Mouse (Mus musculus): ENCODE results near the gene Ism1. TPM values are rescaled to one million over a fixed set of nuclear protein-coding genes. Genes with fewer than 3 reads are reported as not detected.

The Ism1 gene
- polyA plus RNA-seq (2016; fragmentation: Nextera tagmentation; extraction: Ambion mirVana), result 0.14 TPM in 2 replicates

GRCm38 (mm10) chr2:139677809-139678274 lies at the start of gene Ism1:
TSS of gene Ism1 (plus strand) at chr2:139678178.
- Histone ChIP-seq H3K9ac (0 out of 2 replicates have a peak within 1 kb of the TSS, but pooled peaks have one; percentile 9), H3K9me3 (replicated peaks) (no peaks in the 10 kb centered on the region), H3K4me3 (peak within 1 kb of the TSS; percentile 58), H3K4me2 (peak within 1 kb of the TSS; percentile 74), H3K27me3 (replicated peaks) (peaks cover 61% of the 10 kb centered on the region), H3K27ac (no peak within 1 kb of the TSS), H3K4me1 (no peaks in the 10 kb centered on the region), H3K36me3 (no peaks in the 10 kb centered on the region)
- under 1% methylated on average over 36 of the region's 39 CpGs for WGBS (ENCODE audit: insufficient replicate concordance)
- peak; percentile 32; the same call in 1 of the 2 replicates for ATAC-seq

GRCm38 (mm10) chr2:139628731-139629130 lies 49.2 kb upstream of the Ism1 start:
- Histone ChIP-seq H3K4me1 (no peaks in the 10 kb centered on the region), H3K9me3 (replicated peaks) (no peaks in the 10 kb centered on the region), H3K27ac (no peak overlapping the region), H3K4me3 (no peak overlapping the region), H3K27me3 (replicated peaks) (no peaks in the 10 kb centered on the region), H3K36me3 (no peaks in the 10 kb centered on the region), H3K4me2 (no peak overlapping the region), H3K9ac (no peak overlapping the region)
- WGBS (ENCODE audit: insufficient replicate concordance), result 63% methylated on average over 4 of the region's 4 CpGs
- ATAC-seq, result no peak

- no peak overlapping the region for H3K9ac ChIP-seq
- no peak overlapping the region for H3K4me2 ChIP-seq
- no peaks in the 10 kb centered on the region for H3K36me3 ChIP-seq
- H3K27ac ChIP-seq, result no peak overlapping the region
- no peak for ATAC-seq
- H3K27me3 ChIP-seq (replicated peaks), result no peaks in the 10 kb centered on the region
- no peak overlapping the region for H3K4me3 ChIP-seq
- H3K4me1 ChIP-seq, result no peaks in the 10 kb centered on the region
- H3K9me3 ChIP-seq (replicated peaks), result no peaks in the 10 kb centered on the region
- 88% methylated on average over 3 of the region's 3 CpGs for WGBS (ENCODE audit: insufficient replicate concordance)
These were observed 48.3 kb upstream of the Ism1 start for GRCm38 (mm10) chr2:139629653-139630052.

GRCm38 (mm10) chr2:139634506-139634905 lies 43.5 kb upstream of the Ism1 start:
- Histone ChIP-seq H3K9ac (no peak overlapping the region), H3K4me1 (no peaks in the 10 kb centered on the region), H3K27ac (no peak overlapping the region), H3K27me3 (replicated peaks) (no peaks in the 10 kb centered on the region), H3K9me3 (replicated peaks) (no peaks in the 10 kb centered on the region), H3K4me3 (no peak overlapping the region), H3K36me3 (no peaks in the 10 kb centered on the region), H3K4me2 (no peak overlapping the region)
- 72% methylated on average over 4 of the region's 4 CpGs for WGBS (ENCODE audit: insufficient replicate concordance)
- ATAC-seq, result no peak

GRCm38 (mm10) chr2:139637861-139638260 lies 40.1 kb upstream of the Ism1 start:
- H3K27ac ChIP-seq, result no peak overlapping the region
- H3K9me3 ChIP-seq (replicated peaks), result no peaks in the 10 kb centered on the region
- WGBS (ENCODE audit: insufficient replicate concordance), result 51% methylated on average over 2 of the region's 2 CpGs
- no peaks in the 10 kb centered on the region for H3K4me1 ChIP-seq
- no peaks in the 10 kb centered on the region for H3K27me3 ChIP-seq (replicated peaks)
- no peaks in the 10 kb centered on the region for H3K36me3 ChIP-seq
- no peak overlapping the region for H3K9ac ChIP-seq
- H3K4me2 ChIP-seq, result no peak overlapping the region
- H3K4me3 ChIP-seq, result no peak overlapping the region
- ATAC-seq, result no peak

- 39% methylated on average over 7 of the region's 7 CpGs for WGBS (ENCODE audit: insufficient replicate concordance)
These were observed 36.1 kb upstream of the Ism1 start for GRCm38 (mm10) chr2:139641757-139642385.

GRCm38 (mm10) chr2:139649518-139649917 lies 28.5 kb upstream of the Ism1 start:
- WGBS (ENCODE audit: insufficient replicate concordance), result 70% methylated on average over 3 of the region's 3 CpGs

More at GRCm38 (mm10) chr2:139641757-139642385, 36.1 kb upstream of the Ism1 start:
- no peak for ATAC-seq
- Histone ChIP-seq H3K4me3 (no peak overlapping the region), H3K4me2 (no peak overlapping the region), H3K9ac (no peak overlapping the region), H3K27me3 (replicated peaks) (no peaks in the 10 kb centered on the region), H3K27ac (no peak overlapping the region), H3K36me3 (no peaks in the 10 kb centered on the region), H3K9me3 (replicated peaks) (no peaks in the 10 kb centered on the region), H3K4me1 (no peaks in the 10 kb centered on the region)

GRCm38 (mm10) chr2:139656750-139657149 lies 21.2 kb upstream of the Ism1 start:
- 64% methylated on average over 4 of the region's 4 CpGs for WGBS (ENCODE audit: insufficient replicate concordance)

More at GRCm38 (mm10) chr2:139649518-139649917, 28.5 kb upstream of the Ism1 start:
- ATAC-seq, result no peak
- H3K9me3 ChIP-seq (replicated peaks), result no peaks in the 10 kb centered on the region
- H3K27me3 ChIP-seq (replicated peaks), result no peaks in the 10 kb centered on the region
- H3K4me1 ChIP-seq, result no peaks in the 10 kb centered on the region
- no peak overlapping the region for H3K4me2 ChIP-seq
- no peak overlapping the region for H3K9ac ChIP-seq
- H3K4me3 ChIP-seq, result no peak overlapping the region
- no peak overlapping the region for H3K27ac ChIP-seq
- no peaks in the 10 kb centered on the region for H3K36me3 ChIP-seq

GRCm38 (mm10) chr2:139671838-139672237 lies 6.1 kb upstream of the Ism1 start:
- Histone ChIP-seq H3K36me3 (no peaks in the 10 kb centered on the region), H3K27ac (no peak overlapping the region), H3K9ac (no peak overlapping the region), H3K4me1 (no peaks in the 10 kb centered on the region), H3K9me3 (replicated peaks) (no peaks in the 10 kb centered on the region), H3K4me2 (no peak overlapping the region), H3K27me3 (replicated peaks) (peaks cover 22% of the 10 kb centered on the region), H3K4me3 (no peak overlapping the region)
- 53% methylated on average over 3 of the region's 3 CpGs for WGBS (ENCODE audit: insufficient replicate concordance)
- ATAC-seq, result no peak

More at GRCm38 (mm10) chr2:139656750-139657149, 21.2 kb upstream of the Ism1 start:
- Histone ChIP-seq H3K27me3 (replicated peaks) (no peaks in the 10 kb centered on the region), H3K9ac (no peak overlapping the region), H3K4me3 (no peak overlapping the region), H3K9me3 (replicated peaks) (no peaks in the 10 kb centered on the region), H3K4me2 (no peak overlapping the region), H3K4me1 (no peaks in the 10 kb centered on the region), H3K36me3 (no peaks in the 10 kb centered on the region), H3K27ac (no peak overlapping the region)
- no peak for ATAC-seq

- WGBS (ENCODE audit: insufficient replicate concordance), result 29% methylated on average over 2 of the region's 2 CpGs
- no peaks in the 10 kb centered on the region for H3K4me1 ChIP-seq
- no peaks in the 10 kb centered on the region for H3K9me3 ChIP-seq (replicated peaks)
- peaks cover 27% of the 10 kb centered on the region for H3K27me3 ChIP-seq (replicated peaks)
- no peak overlapping the region for H3K4me3 ChIP-seq
- H3K4me2 ChIP-seq, result no peak overlapping the region
- no peaks in the 10 kb centered on the region for H3K36me3 ChIP-seq
- no peak for ATAC-seq
- H3K27ac ChIP-seq, result no peak overlapping the region
- no peak overlapping the region for H3K9ac ChIP-seq
These were observed 5.6 kb upstream of the Ism1 start for GRCm38 (mm10) chr2:139672371-139672770.

- Histone ChIP-seq H3K27ac (no peak overlapping the region), H3K4me3 (peak overlapping the region; percentile 58), H3K4me1 (no peaks in the 10 kb centered on the region), H3K36me3 (no peaks in the 10 kb centered on the region), H3K9ac (no peak overlapping the region), H3K27me3 (replicated peaks) (peaks cover 57% of the 10 kb centered on the region), H3K4me2 (peak overlapping the region; percentile 74), H3K9me3 (replicated peaks) (no peaks in the 10 kb centered on the region)
- WGBS (ENCODE audit: insufficient replicate concordance), result under 1% methylated on average over 52 of the region's 52 CpGs
- ATAC-seq, result 0 out of 2 replicates have a peak, but pooled peaks have one; percentile 35
These were observed 764 bp upstream of the Ism1 start for GRCm38 (mm10) chr2:139677065-139677762.
